Mouse (Mus musculus): ENCODE results near the gene Clip1.
A peak's percentile ranks its signal among the peaks of the same experiment; 100 is the strongest.

The Clip1 gene

GRCm38 (mm10) chr5:123679546-123680263, 4.7 kb downstream of the Clip1 start:
- TF ChIP-seq GATA4 (IDR thresholded peaks at IDR 0.05; ENCODE audit: insufficient replicate concordance, low read length): no peak

GRCm38 (mm10) chr5:123679106-123679505, 5.3 kb downstream of the Clip1 start:
- TF ChIP-seq GATA4 (IDR thresholded peaks at IDR 0.05; ENCODE audit: insufficient replicate concordance, low read length): no peak

- TF ChIP-seq GATA4 (IDR thresholded peaks at IDR 0.05; ENCODE audit: insufficient replicate concordance, low read length): no peak
Observed at GRCm38 (mm10) chr5:123675717-123676116, 8.7 kb downstream of the Clip1 start.

- TF ChIP-seq GATA4 (IDR thresholded peaks at IDR 0.05; ENCODE audit: insufficient replicate concordance, low read length): peak; percentile 68
Observed at GRCm38 (mm10) chr5:123675221-123675620, 9.2 kb downstream of the Clip1 start.

- no peak for TF ChIP-seq GATA4 (IDR thresholded peaks at IDR 0.05; ENCODE audit: insufficient replicate concordance, low read length)
Observed at GRCm38 (mm10) chr5:123671473-123671820, 13.0 kb downstream of the Clip1 start.

- no peak for TF ChIP-seq GATA4 (IDR thresholded peaks at IDR 0.05; ENCODE audit: insufficient replicate concordance, low read length)
Observed at GRCm38 (mm10) chr5:123670800-123671472, 13.5 kb downstream of the Clip1 start.

GRCm38 (mm10) chr5:123669991-123670799, 14.2 kb downstream of the Clip1 start:
- TF ChIP-seq GATA4 (IDR thresholded peaks at IDR 0.05; ENCODE audit: insufficient replicate concordance, low read length): peak; percentile 65; the same call in 1 of the 2 replicates

GRCm38 (mm10) chr5:123667915-123668314, 16.5 kb downstream of the Clip1 start:
- no peak for TF ChIP-seq GATA4 (IDR thresholded peaks at IDR 0.05; ENCODE audit: insufficient replicate concordance, low read length)

- no peak for TF ChIP-seq GATA4 (IDR thresholded peaks at IDR 0.05; ENCODE audit: insufficient replicate concordance, low read length)
Observed at GRCm38 (mm10) chr5:123665956-123666355, 18.5 kb downstream of the Clip1 start.

- no peak for TF ChIP-seq GATA4 (IDR thresholded peaks at IDR 0.05; ENCODE audit: insufficient replicate concordance, low read length)
Observed at GRCm38 (mm10) chr5:123664329-123664728, 20.1 kb downstream of the Clip1 start.

- peak; percentile 97 for TF ChIP-seq GATA4 (IDR thresholded peaks at IDR 0.05; ENCODE audit: insufficient replicate concordance, low read length)
Observed at GRCm38 (mm10) chr5:123662059-123662458, 22.4 kb downstream of the Clip1 start.

GRCm38 (mm10) chr5:123661602-123662001, 22.8 kb downstream of the Clip1 start:
- no peak for TF ChIP-seq GATA4 (IDR thresholded peaks at IDR 0.05; ENCODE audit: insufficient replicate concordance, low read length)

- no peak for TF ChIP-seq GATA4 (IDR thresholded peaks at IDR 0.05; ENCODE audit: insufficient replicate concordance, low read length)
Observed at GRCm38 (mm10) chr5:123657651-123658050, 26.8 kb downstream of the Clip1 start.

- peak; percentile 92; the same call in 1 of the 2 replicates for TF ChIP-seq GATA4 (IDR thresholded peaks at IDR 0.05; ENCODE audit: insufficient replicate concordance, low read length)
Observed at GRCm38 (mm10) chr5:123654937-123655336, 29.5 kb downstream of the Clip1 start.

- no peak for TF ChIP-seq GATA4 (IDR thresholded peaks at IDR 0.05; ENCODE audit: insufficient replicate concordance, low read length)
Observed at GRCm38 (mm10) chr5:123653287-123653801, 31.1 kb downstream of the Clip1 start.

Measured in liver, adult (tissue).